Mouse (Mus musculus): Measurements from ENCODE around the gene Gabrp.

GRCm38 (mm10) chr11:33579621-33580020 lies 862 bp upstream of the Gabrp start:
- no peak for TF ChIP-seq CTCF (IDR thresholded peaks at IDR 0.05; ENCODE audit: low read depth)
- no peak for TF ChIP-seq EP300 (IDR thresholded peaks at IDR 0.05; ENCODE audit: low read depth)

All from heart, postnatal 0 days (tissue).